Mouse (Mus musculus) cerebellum, postnatal 10 days (tissue): ENCODE results near the gene Ube2o.
A peak's percentile ranks its signal among the peaks of the same experiment; 100 is the strongest.

Experiments used
- DNase-seq, 2 experiments: peaks; one replicate each; pipeline ENCODE4 v3.0.0; 2021; ENCODE audit warnings: mixed read lengths in 2 of 2

Gene Ube2o

DNA sequence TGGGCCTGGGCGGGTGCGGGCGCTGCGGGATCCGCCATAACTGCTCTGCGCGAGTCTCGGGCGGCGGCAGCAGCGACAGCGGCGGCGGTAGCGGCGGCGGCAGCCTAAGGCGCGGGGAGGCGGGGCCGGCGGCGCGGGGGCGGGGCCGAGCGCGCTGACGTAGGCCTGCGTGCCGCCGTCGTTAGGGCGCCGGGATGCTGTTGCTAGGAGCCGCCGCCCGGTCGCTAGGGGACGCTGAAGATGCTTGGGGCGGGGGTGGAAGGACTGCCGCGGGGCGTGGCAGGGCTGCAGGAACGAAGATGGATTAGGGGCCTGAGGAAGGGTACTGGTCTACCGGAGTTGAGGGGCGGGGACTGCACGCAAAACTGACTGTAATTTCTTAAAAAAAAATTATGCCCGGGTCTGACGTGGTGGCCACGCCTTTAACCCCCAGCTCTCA, at the start of gene Ube2o:
Ube2o (minus strand) TSS at position 72 of the 439 bp plus-strand sequence.
- peak; percentile 95 for DNase-seq

GRCm38 (mm10) chr11:116630171-116630965, 49.1 kb upstream of the Ube2o start:
- no peak for DNase-seq

- DNase-seq, result no peak
Measured at GRCm38 (mm10) chr11:116629472-116629871, 48.2 kb upstream of the Ube2o start.

DNA sequence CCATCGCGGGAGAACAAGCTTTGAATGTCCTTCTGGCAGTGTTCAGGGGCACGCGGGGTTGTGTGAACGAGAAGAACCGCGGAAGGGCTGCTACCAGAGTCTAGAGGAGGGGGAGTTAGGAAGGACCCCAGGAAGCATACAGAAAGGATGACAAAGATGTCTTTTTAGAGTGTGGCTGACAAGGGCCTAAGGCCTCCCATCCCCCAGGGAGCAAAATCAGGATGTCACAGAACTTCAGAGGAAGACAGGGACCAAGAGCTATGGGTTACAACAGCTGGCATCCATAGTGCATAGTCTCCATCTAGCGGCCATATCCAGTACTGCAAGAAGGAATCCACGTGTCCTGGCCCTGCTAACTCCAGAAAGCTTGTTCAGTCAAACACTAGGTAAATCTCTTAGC, 47.5 kb upstream of the Ube2o start:
- peak; percentile 94 to 97 for DNase-seq

- peak; percentile 71 to 78 for DNase-seq
Measured at GRCm38 (mm10) chr11:116627072-116628020, 46.1 kb upstream of the Ube2o start.

DNA sequence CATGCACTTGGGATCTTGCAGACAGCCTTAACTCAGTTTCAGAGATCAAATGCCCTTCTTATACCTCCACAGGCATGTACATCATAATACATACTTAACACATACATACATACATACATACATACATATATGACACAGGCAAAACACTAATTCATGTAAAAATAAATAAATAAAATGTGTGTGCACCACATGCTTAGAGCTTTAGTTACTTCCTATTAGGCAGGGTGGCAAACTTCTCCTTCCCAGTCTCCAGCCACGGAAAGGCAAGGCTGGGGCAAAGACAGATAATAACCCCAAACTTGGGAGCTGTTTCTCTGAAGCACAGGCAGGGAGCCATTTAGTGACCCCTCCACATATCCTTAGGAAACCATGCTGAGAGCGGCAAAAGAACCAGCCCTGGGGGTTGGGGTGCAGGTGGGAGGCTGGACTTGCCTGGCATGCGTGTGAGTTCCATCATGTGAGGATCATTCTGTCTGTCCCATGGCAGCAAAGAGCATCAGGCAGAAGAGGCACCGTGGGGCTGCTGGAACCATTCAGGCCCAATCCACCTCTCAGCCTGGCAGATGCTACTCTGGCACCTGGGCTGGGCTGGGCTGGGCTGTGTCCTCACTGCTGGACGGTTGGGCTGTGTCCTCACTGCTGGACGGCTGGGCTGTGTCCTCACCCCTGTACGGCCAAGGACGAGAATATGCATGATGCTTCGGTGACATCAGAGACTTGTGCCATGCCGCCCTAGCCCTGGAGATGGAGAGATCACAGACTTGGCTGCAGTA, 45.2 kb upstream of the Ube2o start, which contains the start of gene Rhbdf2:
Rhbdf2 (minus strand) TSS at position 721 of the 773 bp plus-strand sequence.
- peak in 1 of 2 experiments; percentile 32 for DNase-seq

DNA sequence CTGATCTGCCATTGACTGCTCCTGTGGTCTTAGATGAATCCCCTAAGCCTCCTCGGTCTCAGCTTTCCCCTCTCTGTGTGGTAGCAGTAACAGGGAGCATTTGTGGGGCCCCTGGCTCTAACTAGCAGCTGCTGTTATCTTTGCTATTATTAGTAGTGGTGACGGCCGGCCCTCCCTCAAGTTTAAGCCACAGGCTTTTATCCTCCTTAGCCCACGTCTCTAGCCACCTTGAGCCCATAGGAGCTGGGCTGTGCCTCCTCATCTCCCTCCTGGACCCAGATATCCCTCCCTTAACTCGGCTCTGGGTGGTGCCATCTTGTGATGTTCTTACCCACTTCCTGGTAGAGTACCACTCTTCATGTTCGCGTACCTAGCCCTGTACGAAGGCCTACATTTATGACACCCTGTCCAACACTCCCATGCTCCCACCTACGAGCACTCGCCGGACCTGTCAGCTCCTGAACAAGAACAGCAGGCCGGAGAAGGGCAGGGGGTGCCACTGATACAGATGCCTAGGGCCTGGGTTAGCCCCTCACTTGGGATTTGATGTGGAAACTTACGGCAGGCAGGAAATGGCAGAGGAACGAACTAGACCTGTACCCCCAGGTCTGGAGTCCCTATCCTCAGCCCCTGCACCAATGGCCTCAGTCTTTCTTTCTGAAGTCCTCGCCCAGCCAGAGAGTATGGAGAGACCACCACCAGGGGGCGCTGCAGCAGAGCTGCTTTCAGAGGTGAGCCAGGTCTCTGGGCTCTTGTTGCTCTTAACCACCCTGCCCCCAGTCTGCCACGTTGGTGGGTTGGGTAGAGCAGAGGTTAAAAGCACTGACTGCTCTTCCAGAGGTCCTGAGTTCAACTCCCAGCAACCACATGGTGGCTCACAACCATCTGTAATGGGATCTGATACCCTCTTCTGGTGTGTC, 44.1 kb upstream of the Ube2o start:
- DNase-seq, result peak; percentile 70 to 83

- DNase-seq, result peak; percentile 69 to 73
Measured at GRCm38 (mm10) chr11:116624131-116624832, 43.0 kb upstream of the Ube2o start.

- peak in 1 of 2 experiments; percentile 35 for DNase-seq
Measured at GRCm38 (mm10) chr11:116623281-116624124, 42.3 kb upstream of the Ube2o start.

DNA sequence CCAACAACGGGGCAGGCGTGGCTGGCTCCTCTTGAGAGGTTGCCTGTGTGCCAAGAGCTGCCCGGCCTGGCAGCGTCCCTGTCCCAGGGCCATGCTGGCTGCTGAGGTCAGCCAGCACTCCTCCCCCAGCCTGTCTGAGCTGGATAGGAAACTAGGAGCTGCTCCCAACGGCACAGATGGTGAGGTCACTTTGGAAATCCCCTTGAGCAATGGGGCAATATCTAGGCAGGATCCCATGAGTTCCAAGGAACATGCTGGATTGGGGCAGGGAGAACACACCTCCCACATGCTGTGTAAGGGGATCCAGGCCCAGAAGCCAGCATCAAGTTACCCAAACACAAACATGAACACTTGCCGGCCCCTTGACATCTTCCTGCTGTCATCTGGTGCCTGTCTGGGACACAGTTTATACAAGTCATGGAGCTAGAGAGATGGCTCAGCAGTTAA, 40.0 kb upstream of the Ube2o start:
- DNase-seq, result peak; percentile 88 to 94

DNA sequence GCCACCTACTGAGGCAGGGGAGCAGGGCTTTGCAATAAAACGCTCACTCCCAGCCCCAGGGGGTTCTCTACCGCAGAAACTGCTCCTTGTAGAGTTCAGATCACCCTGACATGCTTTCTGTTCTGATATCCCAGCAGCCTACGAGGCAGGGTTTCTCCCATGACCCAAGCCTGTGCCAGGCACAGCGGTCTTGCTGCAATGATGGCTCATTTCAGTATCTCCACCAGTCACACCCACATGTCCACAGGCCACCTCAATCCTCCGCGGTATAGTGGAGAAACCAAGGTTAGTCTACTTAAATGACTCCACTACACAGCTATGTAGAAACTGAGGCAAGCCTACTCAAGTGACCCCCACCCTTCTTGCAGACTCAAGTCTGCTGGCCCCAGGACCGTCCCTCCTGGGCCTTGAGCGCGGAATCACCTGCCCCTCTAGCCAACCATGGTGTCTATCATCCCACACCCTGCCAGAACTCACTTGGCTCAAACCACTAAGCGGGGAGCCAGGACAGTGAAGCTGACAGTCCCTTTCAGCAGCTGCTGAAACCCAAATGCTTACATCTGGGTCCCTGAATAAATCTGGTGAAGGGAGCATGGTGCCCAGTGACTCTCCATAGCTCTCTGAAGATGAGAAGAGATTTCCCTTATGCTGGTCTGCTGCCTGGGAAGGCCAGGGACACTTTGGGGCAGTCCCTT, 39.5 kb upstream of the Ube2o start:
- peak in 1 of 2 experiments; percentile 79 for DNase-seq

GRCm38 (mm10) chr11:116620073-116620472, 38.8 kb upstream of the Ube2o start:
- DNase-seq, result peak in 1 of 2 experiments; percentile 47

DNA sequence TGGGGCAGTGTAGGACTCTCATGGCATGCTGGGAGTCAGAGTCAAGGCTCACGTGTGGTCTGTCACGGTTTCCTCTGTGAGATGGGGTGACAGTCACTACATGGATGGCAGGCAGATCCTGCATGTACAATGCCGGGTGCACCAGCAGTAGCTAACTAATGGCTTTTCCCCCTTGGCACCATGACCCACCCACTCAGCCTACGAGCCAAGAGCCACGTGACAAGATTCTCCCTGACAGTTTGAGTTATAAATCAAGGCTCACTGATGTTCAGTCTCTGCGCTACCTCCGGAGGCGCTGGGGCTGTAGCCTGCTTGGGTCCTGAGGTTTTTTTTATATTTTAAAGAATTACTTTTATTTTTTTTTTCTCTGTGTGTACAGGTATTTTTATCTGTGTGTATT, 38.3 kb upstream of the Ube2o start:
- peak in 1 of 2 experiments; percentile 69 for DNase-seq

DNA sequence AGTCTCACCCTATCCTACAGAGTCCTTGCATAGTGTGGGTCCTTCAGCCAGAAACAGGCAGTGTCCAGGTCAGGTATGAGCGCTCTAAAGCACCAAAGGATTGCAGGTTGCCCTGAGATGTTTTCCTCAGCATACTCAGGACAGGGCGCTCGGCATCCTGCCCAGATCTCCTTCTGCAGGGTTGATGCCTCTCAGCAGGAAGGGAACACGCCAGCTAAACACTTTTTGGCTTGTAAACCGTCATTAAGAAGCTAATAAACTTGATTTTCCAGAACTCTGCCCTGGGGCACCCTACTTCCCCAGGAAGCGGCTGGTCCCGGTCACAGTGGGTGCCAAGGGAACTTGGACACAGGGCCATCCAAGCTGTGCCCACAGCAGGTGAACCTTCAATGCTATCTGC, 37.9 kb upstream of the Ube2o start:
- peak; percentile 83 to 87 for DNase-seq

DNA sequence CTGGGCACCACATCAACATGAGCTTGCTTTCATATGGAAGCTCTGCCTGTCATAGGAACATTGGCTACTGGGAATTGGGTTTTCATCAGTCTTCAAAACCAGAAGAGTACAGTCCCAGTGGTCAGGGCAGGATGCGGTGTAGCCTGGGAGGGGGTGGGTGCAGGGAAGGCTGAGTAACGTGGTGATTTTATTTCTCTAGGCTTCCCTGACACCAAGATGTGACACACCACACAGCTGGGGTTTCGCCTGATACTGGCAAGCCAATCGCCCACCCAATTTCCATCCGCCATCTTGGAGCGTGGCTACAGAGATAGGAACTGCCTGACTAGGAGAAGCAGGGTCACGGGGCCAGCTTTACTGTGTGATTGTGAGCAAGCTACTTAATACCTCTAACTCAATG, 37.4 kb upstream of the Ube2o start:
- DNase-seq, result peak in 1 of 2 experiments; percentile 21

GRCm38 (mm10) chr11:116617641-116618040, 36.4 kb upstream of the Ube2o start:
- peak; percentile 67 to 78 for DNase-seq

DNA sequence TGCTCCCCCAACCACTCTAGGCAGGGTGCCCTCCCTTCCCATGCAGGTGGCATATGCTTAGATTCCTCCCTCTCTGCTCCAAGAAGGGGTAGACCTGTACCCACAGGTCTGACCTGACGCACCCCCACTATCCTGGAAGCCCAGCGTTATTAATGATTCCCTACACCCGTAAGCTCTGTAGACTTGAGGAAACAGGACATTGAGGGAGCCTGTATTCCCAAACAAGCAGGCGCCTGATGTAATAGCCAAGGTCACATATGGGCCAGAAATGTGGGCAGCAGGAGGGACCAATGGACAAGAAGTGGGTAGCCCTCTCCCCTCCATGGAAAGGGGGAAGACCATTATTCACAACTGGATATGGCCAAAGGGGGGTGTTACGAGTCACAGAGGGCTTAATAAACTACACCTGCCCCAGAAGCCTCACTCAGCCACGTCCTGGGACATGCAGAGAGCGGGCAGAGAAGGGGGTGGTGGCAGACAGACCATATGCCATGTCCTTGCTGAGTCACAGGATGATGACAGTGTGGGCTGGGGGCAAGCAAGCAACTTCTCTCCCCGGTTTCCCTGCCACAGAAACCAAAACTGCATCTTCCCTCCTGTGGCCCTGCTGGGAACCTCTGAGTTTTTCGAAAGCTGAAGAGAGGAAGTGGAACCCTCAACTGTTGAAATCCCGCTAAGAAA, 35.3 kb upstream of the Ube2o start:
- peak in 1 of 2 experiments; percentile 42 for DNase-seq

- peak; percentile 79 to 87 for DNase-seq
Measured at GRCm38 (mm10) chr11:116615735-116616437, 34.6 kb upstream of the Ube2o start.
